Mouse (Mus musculus): ENCODE results near the gene Ctns. TPM values are rescaled to one million over a fixed set of nuclear protein-coding genes. Genes with fewer than 3 reads are reported as not detected.

Gene Ctns
- polyA plus RNA-seq, 1 experiment from 2014 or later: 15.6 TPM

DNA sequence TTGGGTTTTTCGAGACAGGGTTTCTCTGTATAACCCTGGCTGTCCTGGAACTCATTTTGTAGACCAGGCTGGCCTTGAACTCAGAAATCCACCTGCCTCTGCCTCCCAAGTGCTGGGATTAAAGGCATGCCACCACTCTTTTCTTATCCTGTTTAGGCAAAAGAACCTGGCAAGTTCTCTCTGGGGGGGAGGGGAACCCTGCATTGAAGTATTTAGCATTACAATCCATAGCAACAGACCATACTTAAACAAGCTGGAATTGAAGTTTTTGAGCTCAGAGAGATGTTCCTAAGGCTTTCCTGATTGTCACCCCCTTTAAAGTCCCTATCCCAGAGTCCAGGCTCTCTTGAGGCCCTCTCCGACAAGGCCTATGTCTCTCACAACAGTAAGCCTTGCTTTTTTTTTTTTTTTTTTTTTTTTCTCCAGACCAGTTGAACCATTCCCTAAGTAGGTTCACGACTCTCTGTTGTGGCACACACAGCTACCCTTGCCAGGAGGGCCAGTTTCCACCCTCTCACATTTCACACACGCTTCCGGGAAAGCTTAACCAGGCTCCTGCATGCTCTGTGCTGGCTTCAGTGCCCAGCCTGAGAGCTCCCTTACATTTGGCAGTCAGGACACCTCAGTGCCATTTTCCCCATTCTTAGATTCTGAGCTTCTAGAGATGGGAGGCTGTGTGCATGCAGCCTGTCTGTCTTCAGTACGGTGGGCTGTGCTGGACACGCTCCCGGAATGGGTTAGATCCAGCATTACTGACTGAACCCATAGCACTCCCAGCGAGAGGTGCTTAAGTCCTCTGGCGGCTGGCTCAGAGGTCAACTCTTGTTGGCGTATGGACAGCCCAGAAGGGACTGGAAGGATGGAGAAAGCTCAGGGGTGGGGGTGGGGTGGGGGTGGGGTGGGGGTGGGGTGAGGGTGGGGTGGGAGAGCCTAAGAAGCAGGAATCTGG, 52.5 kb downstream of the Ctns start:
- Histone ChIP-seq H3K9me3 (ENCODE audit: control insufficient read depth, low read length) (no peaks in the 10 kb centered on the region), H3K4me1 (replicated peaks; ENCODE audit: control insufficient read depth, insufficient read depth, low read length) (no peaks in the 10 kb centered on the region), H3K27ac (ENCODE audit: low read depth) (no peak overlapping the region), H3K4me3 (ENCODE audit: low read depth, low read length) (no peak overlapping the region), H3K9ac (ENCODE audit: low read length) (no peak overlapping the region), H3K27me3 (replicated peaks; ENCODE audit: control insufficient read depth, insufficient read depth, low read length) (no peaks in the 10 kb centered on the region), H3K36me3 (ENCODE audit: control insufficient read depth, insufficient read depth, low read length) (no peaks in the 10 kb centered on the region), H3K4me2 (ENCODE audit: low read length) (no peak overlapping the region)
- DNase-seq (ENCODE audit: low spot score): no peak
- ATAC-seq (replicated peaks; ENCODE audit: low FRiP score, low TSS enrichment, low read depth): no peak
- WGBS: 60% methylated on average over 11 of the region's 11 CpGs

DNA sequence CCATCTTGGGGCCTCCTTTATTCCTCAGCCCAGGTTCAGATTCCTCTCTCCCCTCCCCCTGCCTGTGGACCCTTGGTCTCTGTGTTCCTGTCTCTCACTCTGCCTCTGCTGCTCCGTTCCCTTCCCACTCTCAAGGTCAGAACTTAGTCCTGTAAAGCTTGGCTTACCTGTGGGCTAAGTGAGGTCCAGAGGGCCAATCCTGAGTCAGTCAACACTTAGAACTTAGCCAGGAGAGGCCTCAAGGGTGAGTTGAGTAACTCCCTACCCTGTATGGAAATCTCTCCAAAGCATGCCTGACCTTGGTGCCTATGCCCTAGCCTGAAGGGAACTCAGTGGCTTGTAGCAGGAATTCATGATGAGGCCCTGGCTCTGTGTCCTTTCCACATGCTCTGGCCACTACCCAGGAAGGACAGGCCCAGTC, 54.6 kb downstream of the Ctns start:
- no peak overlapping the region for H3K4me3 ChIP-seq (ENCODE audit: low read depth, low read length)
- no peak for ATAC-seq (replicated peaks; ENCODE audit: low FRiP score, low TSS enrichment, low read depth)
- no peaks in the 10 kb centered on the region for H3K4me1 ChIP-seq (replicated peaks; ENCODE audit: control insufficient read depth, insufficient read depth, low read length)
- H3K36me3 ChIP-seq (ENCODE audit: control insufficient read depth, insufficient read depth, low read length): no peaks in the 10 kb centered on the region
- no peak overlapping the region for H3K9ac ChIP-seq (ENCODE audit: low read length)
- no peak overlapping the region for H3K27ac ChIP-seq (ENCODE audit: low read depth)
- no peak for DNase-seq (ENCODE audit: low spot score)
- WGBS: 45% methylated on average over 1 of the region's 1 CpGs
- H3K9me3 ChIP-seq (ENCODE audit: control insufficient read depth, low read length): no peaks in the 10 kb centered on the region
- H3K27me3 ChIP-seq (replicated peaks; ENCODE audit: control insufficient read depth, insufficient read depth, low read length): no peaks in the 10 kb centered on the region
- no peak overlapping the region for H3K4me2 ChIP-seq (ENCODE audit: low read length)

DNA sequence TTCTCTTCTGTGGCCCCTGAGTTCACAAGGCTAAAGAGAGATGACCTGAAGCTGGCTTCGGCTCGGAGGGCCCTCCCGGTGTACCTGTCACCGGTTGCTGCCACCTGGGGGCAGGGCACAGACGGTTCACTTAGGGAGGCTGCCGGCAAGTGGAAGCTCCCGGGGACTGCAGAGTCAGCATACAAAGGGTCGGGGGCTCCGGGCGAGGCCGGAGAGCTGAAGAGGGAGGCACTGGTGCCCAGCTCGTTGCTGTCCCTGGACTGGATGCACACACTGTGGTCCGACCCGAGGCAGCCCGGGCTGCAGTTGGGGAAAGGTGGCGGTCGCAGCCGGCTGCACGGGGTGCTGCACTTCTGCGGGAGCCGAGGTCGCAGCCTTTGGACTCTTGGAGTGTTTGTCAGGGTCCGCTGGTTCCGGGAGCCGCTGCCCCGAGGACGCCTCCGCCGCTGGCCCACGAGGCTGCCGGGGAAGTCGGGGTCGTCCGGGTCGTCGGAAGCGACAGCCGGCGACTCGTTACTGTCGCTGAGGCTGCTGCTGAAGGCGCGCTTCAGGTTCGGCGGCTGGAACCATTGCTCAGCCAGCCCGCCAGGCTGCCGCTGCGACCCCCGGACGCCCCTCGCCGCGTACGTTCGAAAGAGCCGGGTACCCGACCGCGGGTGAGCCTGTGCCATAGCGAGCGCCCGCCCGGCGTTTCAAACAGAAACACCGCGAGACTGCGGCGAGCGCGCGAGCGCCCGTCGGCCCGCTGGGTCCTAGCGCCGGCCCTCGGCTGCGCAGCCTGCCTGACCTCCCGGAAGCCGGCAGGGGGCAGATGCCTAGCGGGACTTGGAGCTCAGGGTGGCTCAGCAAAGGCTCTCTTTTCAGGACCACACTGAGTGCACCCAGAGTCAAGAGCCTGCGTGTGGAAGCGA, 61.0 kb downstream of the Ctns start, which contains the start of gene Haspin:
Gene Haspin (minus strand): TSS at position 704 of the 911 bp plus-strand sequence.
- Histone ChIP-seq H3K4me1 (replicated peaks; ENCODE audit: control insufficient read depth, insufficient read depth, low read length) (peaks cover 27% of the 10 kb centered on the region), H3K4me2 (ENCODE audit: low read length) (peak within 1 kb of the TSS; percentile 67), H3K27ac (ENCODE audit: low read depth) (no peak within 1 kb of the TSS), H3K27me3 (replicated peaks; ENCODE audit: control insufficient read depth, insufficient read depth, low read length) (no peaks in the 10 kb centered on the region), H3K9me3 (ENCODE audit: control insufficient read depth, low read length) (no peaks in the 10 kb centered on the region), H3K36me3 (ENCODE audit: control insufficient read depth, insufficient read depth, low read length) (peaks cover 10% of the 10 kb centered on the region; the same call in 1 of the 2 replicates), H3K9ac (ENCODE audit: low read length) (peak within 1 kb of the TSS; percentile 65), H3K4me3 (ENCODE audit: low read depth, low read length) (peak within 1 kb of the TSS; percentile 72)
- DNase-seq (ENCODE audit: low spot score) (peak; percentile 96), ATAC-seq (replicated peaks; ENCODE audit: low FRiP score, low TSS enrichment, low read depth) (peak; percentile 94)
- under 1% methylated on average over 84 of the region's 84 CpGs for WGBS

DNA sequence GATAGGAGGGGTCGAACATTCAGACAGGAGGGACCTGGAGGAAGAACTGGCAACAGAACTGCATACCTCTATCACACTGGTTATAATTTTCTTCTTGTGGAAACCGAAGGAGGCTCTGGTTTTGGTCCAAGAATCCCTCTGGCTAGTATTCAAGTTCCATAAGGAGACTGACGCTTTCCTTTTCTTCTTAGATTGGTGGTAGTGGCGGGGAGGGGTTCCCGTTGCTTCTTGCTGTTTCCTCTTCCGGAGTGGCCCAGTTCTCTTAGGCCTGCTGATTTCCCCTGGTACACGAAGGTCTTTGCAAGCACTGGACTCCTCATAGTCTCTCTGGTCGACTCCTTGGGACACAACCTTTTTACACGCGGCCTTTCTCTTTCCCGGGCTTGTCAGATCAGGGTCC, 61.7 kb downstream of the Ctns start:
- WGBS: 21% methylated on average over 11 of the region's 11 CpGs
- Histone ChIP-seq H3K27me3 (replicated peaks; ENCODE audit: control insufficient read depth, insufficient read depth, low read length) (no peaks in the 10 kb centered on the region), H3K4me2 (ENCODE audit: low read length) (peak overlapping the region; percentile 67), H3K9me3 (ENCODE audit: control insufficient read depth, low read length) (no peaks in the 10 kb centered on the region), H3K27ac (ENCODE audit: low read depth) (no peak overlapping the region), H3K9ac (ENCODE audit: low read length) (peak overlapping the region; percentile 65), H3K4me1 (replicated peaks; ENCODE audit: control insufficient read depth, insufficient read depth, low read length) (peaks cover 27% of the 10 kb centered on the region), H3K36me3 (ENCODE audit: control insufficient read depth, insufficient read depth, low read length) (peaks cover 17% of the 10 kb centered on the region; the same call in 1 of the 2 replicates), H3K4me3 (ENCODE audit: low read depth, low read length) (peak overlapping the region; percentile 72)
- ATAC-seq (replicated peaks; ENCODE audit: low FRiP score, low TSS enrichment, low read depth) (peak; percentile 11; the same call in 1 of the 2 replicates), DNase-seq (ENCODE audit: low spot score) (no peak)

DNA sequence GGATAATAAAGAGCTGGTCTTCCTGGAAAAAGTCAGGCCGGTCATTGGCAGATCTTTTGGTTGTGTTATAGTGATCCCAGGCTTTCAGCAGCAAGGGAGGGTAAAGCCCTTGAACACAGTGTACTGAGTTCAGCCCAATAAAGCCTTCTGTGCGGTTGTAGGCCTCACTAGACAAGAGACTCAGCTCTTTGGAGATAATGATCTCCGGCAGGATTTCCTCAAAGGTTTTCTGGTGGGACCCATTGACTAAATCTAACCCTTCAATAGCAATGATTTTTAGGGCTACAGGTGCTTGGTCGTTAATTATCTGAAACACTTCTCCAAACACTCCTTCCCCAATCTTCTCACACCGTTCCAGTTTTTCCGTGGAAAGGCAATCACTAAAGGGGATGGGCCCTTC, 62.3 kb downstream of the Ctns start:
- H3K9me3 ChIP-seq (ENCODE audit: control insufficient read depth, low read length): no peaks in the 10 kb centered on the region
- H3K27me3 ChIP-seq (replicated peaks; ENCODE audit: control insufficient read depth, insufficient read depth, low read length): no peaks in the 10 kb centered on the region
- H3K27ac ChIP-seq (ENCODE audit: low read depth): no peak overlapping the region
- 66% methylated on average over 6 of the region's 6 CpGs for WGBS
- peak overlapping the region; percentile 65 for H3K9ac ChIP-seq (ENCODE audit: low read length)
- no peak for DNase-seq (ENCODE audit: low spot score)
- H3K4me3 ChIP-seq (ENCODE audit: low read depth, low read length): peak overlapping the region; percentile 72
- peaks cover 17% of the 10 kb centered on the region; the same call in 1 of the 2 replicates for H3K36me3 ChIP-seq (ENCODE audit: control insufficient read depth, insufficient read depth, low read length)
- ATAC-seq (replicated peaks; ENCODE audit: low FRiP score, low TSS enrichment, low read depth): no peak
- peak overlapping the region; percentile 67 for H3K4me2 ChIP-seq (ENCODE audit: low read length)
- peaks cover 27% of the 10 kb centered on the region for H3K4me1 ChIP-seq (replicated peaks; ENCODE audit: control insufficient read depth, insufficient read depth, low read length)

DNA sequence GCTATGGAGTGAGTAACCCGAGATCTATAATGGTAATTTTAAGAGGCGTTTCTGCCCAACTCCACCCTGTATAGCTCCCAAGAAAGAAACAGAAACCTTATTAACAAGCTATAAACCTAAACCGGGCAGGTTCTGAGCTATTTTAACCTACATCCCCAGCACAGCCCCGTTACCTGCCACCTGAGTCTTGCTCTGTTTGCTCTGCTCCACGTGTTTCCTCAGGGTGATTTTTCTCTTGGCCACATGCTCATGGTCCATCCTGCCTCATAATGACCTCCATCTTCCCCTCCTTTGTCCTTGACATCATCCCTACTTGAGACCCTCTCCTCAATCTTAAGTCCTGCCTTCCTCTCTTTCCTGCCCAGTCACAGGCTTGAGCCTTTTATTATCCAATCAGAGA, 64.6 kb downstream of the Ctns start:
- Histone ChIP-seq H3K9me3 (ENCODE audit: control insufficient read depth, low read length) (no peaks in the 10 kb centered on the region), H3K4me1 (replicated peaks; ENCODE audit: control insufficient read depth, insufficient read depth, low read length) (peaks cover 27% of the 10 kb centered on the region), H3K27me3 (replicated peaks; ENCODE audit: control insufficient read depth, insufficient read depth, low read length) (no peaks in the 10 kb centered on the region), H3K27ac (ENCODE audit: low read depth) (no peak overlapping the region), H3K4me2 (ENCODE audit: low read length) (peak overlapping the region; percentile 18; the same call in 1 of the 2 replicates), H3K36me3 (ENCODE audit: control insufficient read depth, insufficient read depth, low read length) (peaks cover 17% of the 10 kb centered on the region; the same call in 1 of the 2 replicates), H3K4me3 (ENCODE audit: low read depth, low read length) (no peak overlapping the region), H3K9ac (ENCODE audit: low read length) (0 out of 2 replicates have a peak overlapping the region, but pooled peaks have one; percentile 7)
- DNase-seq (ENCODE audit: low spot score): no peak
- ATAC-seq (replicated peaks; ENCODE audit: low FRiP score, low TSS enrichment, low read depth): no peak
- WGBS: 82% methylated on average over 5 of the region's 5 CpGs

Other genes starting within 250 kb of the Ctns start
- gene Atp2a3, start 237.9 kb downstream of the Ctns start, polyA plus RNA-seq (2014; fragmentation: Nextera tagmentation; extraction: Ambion mirVana): 17.4 and 21.4 TPM in 2 replicates
- 1.7 and 10.1 TPM in 2 replicates for gene P2rx1, start 199.9 kb downstream of the Ctns start, polyA plus RNA-seq (2014; fragmentation: Nextera tagmentation; extraction: Ambion mirVana)
- 4.4 and 4.5 TPM in 2 replicates for gene Camkk1, start 180.0 kb downstream of the Ctns start, polyA plus RNA-seq (2014; fragmentation: Nextera tagmentation; extraction: Ambion mirVana)
- gene Ncbp3, start 151.3 kb downstream of the Ctns start, polyA plus RNA-seq (2014; fragmentation: Nextera tagmentation; extraction: Ambion mirVana): 10.0 and 11.9 TPM in 2 replicates
- 0.23 and 0.28 TPM in 2 replicates for gene Itgae, start 108.5 kb downstream of the Ctns start, polyA plus RNA-seq (2014; fragmentation: Nextera tagmentation; extraction: Ambion mirVana)
- 16.0 and 16.3 TPM in 2 replicates for gene Haspin, start 60.7 kb downstream of the Ctns start, polyA plus RNA-seq (2014; fragmentation: Nextera tagmentation; extraction: Ambion mirVana)
- 0.07 TPM in 1 of 2 replicates, not detected in the other for gene P2rx5, start 38.6 kb downstream of the Ctns start, polyA plus RNA-seq (2014; fragmentation: Nextera tagmentation; extraction: Ambion mirVana)
- gene Emc6, start 22.0 kb downstream of the Ctns start, polyA plus RNA-seq (2014; fragmentation: Nextera tagmentation; extraction: Ambion mirVana): 123 and 130 TPM in 2 replicates
- gene Tax1bp3, start 22.0 kb downstream of the Ctns start, polyA plus RNA-seq (2014; fragmentation: Nextera tagmentation; extraction: Ambion mirVana): 233 and 258 TPM in 2 replicates
- 1.1 and 1.2 TPM in 2 replicates for gene Shpk, start 418 bp upstream of the Ctns start, polyA plus RNA-seq (2014; fragmentation: Nextera tagmentation; extraction: Ambion mirVana)
- 0.07 TPM in 1 of 2 replicates, not detected in the other for gene Trpv1, start 35.2 kb upstream of the Ctns start, polyA plus RNA-seq (2014; fragmentation: Nextera tagmentation; extraction: Ambion mirVana)
- gene Trpv3, start 68.3 kb upstream of the Ctns start, polyA plus RNA-seq (2014; fragmentation: Nextera tagmentation; extraction: Ambion mirVana): 0.08 and 0.15 TPM in 2 replicates
- gene Aspa, start 130.6 kb upstream of the Ctns start, polyA plus RNA-seq (2014; fragmentation: Nextera tagmentation; extraction: Ambion mirVana): 0.38 TPM in 2 replicates
- not detected in 2 replicates for gene Gm49340, start 130.7 kb upstream of the Ctns start, polyA plus RNA-seq (2014; fragmentation: Nextera tagmentation; extraction: Ambion mirVana)
- not detected in 2 replicates for gene Spata22, start 130.7 kb upstream of the Ctns start, polyA plus RNA-seq (2014; fragmentation: Nextera tagmentation; extraction: Ambion mirVana)
- not detected in 2 replicates for gene Olfr20, start 151.7 kb upstream of the Ctns start, polyA plus RNA-seq (2014; fragmentation: Nextera tagmentation; extraction: Ambion mirVana)
- not detected in 2 replicates for gene Olfr376, start 172.2 kb upstream of the Ctns start, polyA plus RNA-seq (2014; fragmentation: Nextera tagmentation; extraction: Ambion mirVana)
- gene Olfr1, start 200.6 kb upstream of the Ctns start, polyA plus RNA-seq (2014; fragmentation: Nextera tagmentation; extraction: Ambion mirVana): not detected in 2 replicates
- gene Olfr378, start 229.4 kb upstream of the Ctns start, polyA plus RNA-seq (2014; fragmentation: Nextera tagmentation; extraction: Ambion mirVana): not detected in 2 replicates

Measured in intestine, embryonic 14.5 days (tissue).